Mouse (Mus musculus) layer of hippocampus, adult 8-10 months (tissue): ENCODE data around the gene Efhd2. TPM values are rescaled to one million over a fixed set of nuclear protein-coding genes. Genes with fewer than 3 reads are reported as not detected.

Source experiments
- DNase-seq, 2 experiments: peaks; one replicate each; pipeline ENCODE4 v3.0.0; 2022; ENCODE audit warnings: low spot score in 2 of 2
- total RNA-seq, 4 experiments: library from RNA; stranded (reverse); gene quantifications; 2 replicates each; pipeline ENCODE4 v1.2.4; 2022

Efhd2 gene
- total RNA-seq, 4 experiments from 2014 or later: 160 to 177 (median 162) TPM

GRCm38 (mm10) chr4:141881289-141881914 is 6.7 kb upstream of the Efhd2 start:
- DNase-seq: no peak

- DNase-seq: no peak
Measured at GRCm38 (mm10) chr4:141879875-141880274, 5.2 kb upstream of the Efhd2 start.

GRCm38 (mm10) chr4:141879074-141879473 is 4.4 kb upstream of the Efhd2 start:
- DNase-seq: no peak

- no peak for DNase-seq
Measured at GRCm38 (mm10) chr4:141878621-141879020, 3.9 kb upstream of the Efhd2 start.

- DNase-seq: no peak
Measured at GRCm38 (mm10) chr4:141875481-141876108, 875 bp upstream of the Efhd2 start.

GRCm38 (mm10) chr4:141874111-141874600 is 564 bp downstream of the Efhd2 start:
- no peak for DNase-seq

GRCm38 (mm10) chr4:141872977-141873376 is 1.7 kb downstream of the Efhd2 start:
- DNase-seq: no peak

- peak; percentile 77 to 78 for DNase-seq
Measured at GRCm38 (mm10) chr4:141871909-141872308, 2.8 kb downstream of the Efhd2 start.

- no peak for DNase-seq
Measured at GRCm38 (mm10) chr4:141871333-141871725, 3.4 kb downstream of the Efhd2 start.

GRCm38 (mm10) chr4:141870666-141871332 is 3.9 kb downstream of the Efhd2 start:
- DNase-seq: no peak

GRCm38 (mm10) chr4:141869436-141870215 is 5.1 kb downstream of the Efhd2 start:
- DNase-seq: no peak

GRCm38 (mm10) chr4:141868051-141868450 is 6.7 kb downstream of the Efhd2 start:
- DNase-seq: no peak

- peak in 1 of 2 experiments; percentile 54 for DNase-seq
Measured at GRCm38 (mm10) chr4:141867498-141867897, 7.2 kb downstream of the Efhd2 start.

- DNase-seq: peak in 1 of 2 experiments; percentile 25
Measured at GRCm38 (mm10) chr4:141866933-141867490, 7.7 kb downstream of the Efhd2 start.

GRCm38 (mm10) chr4:141865600-141865999 is 9.1 kb downstream of the Efhd2 start:
- DNase-seq: no peak

GRCm38 (mm10) chr4:141865006-141865405 is 9.7 kb downstream of the Efhd2 start:
- no peak for DNase-seq

- no peak for DNase-seq
Measured at GRCm38 (mm10) chr4:141864506-141864905, 10.2 kb downstream of the Efhd2 start.

- DNase-seq: no peak
Measured at GRCm38 (mm10) chr4:141863726-141864280, 10.9 kb downstream of the Efhd2 start.

GRCm38 (mm10) chr4:141862867-141863266 is 11.9 kb downstream of the Efhd2 start:
- DNase-seq: no peak

- DNase-seq: no peak
Measured at GRCm38 (mm10) chr4:141861591-141862295, 13.0 kb downstream of the Efhd2 start.
